Mouse (Mus musculus) MEL (cell line): ENCODE results near the gene Ucp3. TPM values are rescaled to one million over a fixed set of nuclear protein-coding genes. Genes with fewer than 3 reads are reported as not detected.

Experiments used
- DNase-seq: peaks from one replicate; pipeline ENCODE4 v3.0.0; 2011; ENCODE audit warnings: low read depth, low spot score
- H3K27ac ChIP-seq: 2 replicates; pipeline ENCODE4 v1.5.1; 2012; ENCODE audit warnings: low read depth, mild to moderate bottlenecking, control low read depth, low read length, moderate library complexity; ENCODE audit not compliant: control insufficient read depth
- H3K27me3 ChIP-seq, 2 experiments: fragments of 150-350 bp in 1 of 2; sonication (generic) in 1 of 2; 2 replicates each; pipeline ENCODE4 v1.6.1; 2012; ENCODE audit warnings: low read length in 2 of 2, mild to moderate bottlenecking in 2 of 2, improper control_type of control experiment in 1 of 2, moderate library complexity in 1 of 2; ENCODE audit not compliant: insufficient read depth in 2 of 2, control insufficient read depth in 1 of 2
- H3K36me3 ChIP-seq, 2 experiments: 2 replicates each; pipeline ENCODE4 v1.6.1; 2012 to 2014; ENCODE audit warnings: low read length in 2 of 2, improper control_type of control experiment in 1 of 2, inconsistent platforms in 1 of 2, mild to moderate bottlenecking in 1 of 2; ENCODE audit not compliant: insufficient read depth in 2 of 2, control insufficient read depth in 1 of 2
- H3K4me1 ChIP-seq, 2 experiments: fragments of 150-350 bp in 1 of 2; sonication (generic) in 1 of 2; 2 replicates each; pipeline ENCODE4 v1.6.1; 2012; ENCODE audit warnings: low read length in 2 of 2, improper control_type of control experiment in 1 of 2, mild to moderate bottlenecking in 1 of 2; ENCODE audit not compliant: insufficient read depth in 2 of 2, control insufficient read depth in 1 of 2
- H3K4me3 ChIP-seq, 2 experiments: fragments of 150-350 bp in 1 of 2; sonication (generic) in 1 of 2; 2 replicates each; pipeline ENCODE4 v1.5.1; 2012; ENCODE audit warnings: low read depth in 2 of 2, low read length in 2 of 2, mild to moderate bottlenecking in 2 of 2, moderate library complexity in 2 of 2, control low read depth in 1 of 2, improper control_type of control experiment in 1 of 2; ENCODE audit not compliant: control insufficient read depth in 1 of 2, insufficient read depth in 1 of 2
- H3K79me2 ChIP-seq: 2 replicates; pipeline ENCODE4 v1.6.1; 2012; ENCODE audit warnings: mild to moderate bottlenecking, low read length, moderate library complexity; ENCODE audit not compliant: control insufficient read depth, poor library complexity, insufficient read depth
- H3K9ac ChIP-seq: 2 replicates; pipeline ENCODE4 v1.6.1; 2012; ENCODE audit warnings: low read depth, mild to moderate bottlenecking, control low read depth, low read length, moderate library complexity; ENCODE audit not compliant: control insufficient read depth, poor library complexity, severe bottlenecking
- H3K9me3 ChIP-seq: fragments of 150-350 bp; sonication (generic); replicated peaks from 2 replicates; pipeline ENCODE4 v1.6.1; 2012; ENCODE audit warnings: mild to moderate bottlenecking, low read length, improper control_type of control experiment, moderate library complexity; ENCODE audit not compliant: insufficient read depth
- CHD2 ChIP-seq: IDR thresholded peaks from 2 replicates; pipeline ENCODE4 v1.6.1; 2011; ENCODE audit warnings: low read length, improper control_type of control experiment
- CTCF ChIP-seq, 3 experiments: IDR thresholded peaks in 2 of 3; conservative IDR thresholded peaks in 1 of 3; 2 replicates each; pipeline ENCODE4 v1.5.1; 2011 to 2012; ENCODE audit warnings: low read length in 3 of 3, low read depth in 2 of 3, mild to moderate bottlenecking in 2 of 3, improper control_type of control experiment in 1 of 3, inconsistent platforms in 1 of 3, mixed read lengths in 1 of 3, moderate library complexity in 1 of 3; ENCODE audit not compliant: control insufficient read depth in 1 of 3, insufficient read depth in 1 of 3, poor library complexity in 1 of 3, severe bottlenecking in 1 of 3
- ELF1 ChIP-seq: IDR thresholded peaks from 2 replicates; pipeline ENCODE4 v1.6.1; 2014; ENCODE audit warnings: low read depth, mild to moderate bottlenecking, inconsistent platforms, low read length, improper control_type of control experiment, moderate library complexity
- EP300 ChIP-seq, 2 experiments: IDR thresholded peaks; 2 replicates each; pipeline ENCODE4 v1.6.1; 2011; ENCODE audit warnings: improper control_type of control experiment in 2 of 2, low read length in 2 of 2, low read depth in 1 of 2, mild to moderate bottlenecking in 1 of 2
- ETS1 ChIP-seq: IDR thresholded peaks from 2 replicates; pipeline ENCODE4 v1.6.1; 2012; ENCODE audit warnings: low read depth, mild to moderate bottlenecking, inconsistent platforms, low read length, improper control_type of control experiment, moderate library complexity
- MEF2A ChIP-seq: IDR thresholded peaks from 2 replicates; pipeline ENCODE4 v1.6.1; 2014; ENCODE audit warnings: low read depth, mild to moderate bottlenecking, inconsistent platforms, low read length, improper control_type of control experiment; ENCODE audit not compliant: poor library complexity, insufficient replicate concordance, severe bottlenecking; ENCODE audit errors: extremely low read depth
- MXI1 ChIP-seq: IDR thresholded peaks from 2 replicates; pipeline ENCODE4 v1.6.1; 2011; ENCODE audit warnings: mild to moderate bottlenecking, low read depth, low read length, improper control_type of control experiment
- MYB ChIP-seq: IDR thresholded peaks from 2 replicates; pipeline ENCODE4 v1.6.1; 2011; ENCODE audit warnings: mild to moderate bottlenecking, low read depth, low read length, improper control_type of control experiment
- NELFE ChIP-seq: IDR thresholded peaks from 2 replicates; pipeline ENCODE4 v1.6.1; 2011; ENCODE audit warnings: low read depth, low read length, improper control_type of control experiment
- NRF1 ChIP-seq: IDR thresholded peaks from 2 replicates; pipeline ENCODE4 v1.6.1; 2014; ENCODE audit warnings: low read depth, mild to moderate bottlenecking, inconsistent platforms, low read length, improper control_type of control experiment, moderate library complexity; ENCODE audit not compliant: poor library complexity, insufficient read depth, severe bottlenecking
- POLR2AphosphoS2 ChIP-seq: IDR thresholded peaks from 2 replicates; pipeline ENCODE4 v1.6.1; 2011; ENCODE audit warnings: low read length, improper control_type of control experiment
- SIN3A ChIP-seq: IDR thresholded peaks from 2 replicates; pipeline ENCODE4 v1.6.1; 2012; ENCODE audit warnings: low read length, improper control_type of control experiment, inconsistent platforms
- TAL1 ChIP-seq: IDR thresholded peaks from 2 replicates; pipeline ENCODE4 v1.6.1; 2012; ENCODE audit warnings: mild to moderate bottlenecking, inconsistent platforms, low read length, moderate library complexity, mixed read lengths
- USF1 ChIP-seq: IDR thresholded peaks from 2 replicates; pipeline ENCODE4 v1.6.1; 2014; ENCODE audit warnings: low read depth, mild to moderate bottlenecking, inconsistent platforms, low read length, improper control_type of control experiment, moderate library complexity
- ZMIZ1 ChIP-seq: IDR thresholded peaks from 2 replicates; pipeline ENCODE4 v1.6.1; 2012; ENCODE audit warnings: low read depth, mild to moderate bottlenecking, inconsistent platforms, low read length, improper control_type of control experiment, moderate library complexity
- ZNF384 ChIP-seq: IDR thresholded peaks from 2 replicates; pipeline ENCODE4 v1.6.1; 2012; ENCODE audit warnings: low read depth, mild to moderate bottlenecking, inconsistent platforms, low read length, improper control_type of control experiment
- polyA plus RNA-seq, 2 experiments: library from polyadenylated mRNA; stranded (reverse) in 1 of 2; unstranded in 1 of 2; fragments of >175 nt in 1 of 2; fragments of >200 nt in 1 of 2; gene quantifications; 2 replicates each; pipeline versions ENCODE4 v1.2.1 to v1.2.4; 2012; ENCODE audit warnings: low replicate concordance in 2 of 2, low read depth in 1 of 2; ENCODE audit not compliant: insufficient read length in 2 of 2, insufficient read depth in 1 of 2, missing spikeins in 1 of 2
- total RNA-seq: library from RNA; depleted of rRNA; stranded (reverse); fragments of 300-350 nt; gene quantifications from 2 replicates; pipeline ENCODE4 v1.2.3, GENCODE M21; 2012

Gene Ucp3
- total and polyA plus RNA-seq, 3 experiments: not detected

DNA sequence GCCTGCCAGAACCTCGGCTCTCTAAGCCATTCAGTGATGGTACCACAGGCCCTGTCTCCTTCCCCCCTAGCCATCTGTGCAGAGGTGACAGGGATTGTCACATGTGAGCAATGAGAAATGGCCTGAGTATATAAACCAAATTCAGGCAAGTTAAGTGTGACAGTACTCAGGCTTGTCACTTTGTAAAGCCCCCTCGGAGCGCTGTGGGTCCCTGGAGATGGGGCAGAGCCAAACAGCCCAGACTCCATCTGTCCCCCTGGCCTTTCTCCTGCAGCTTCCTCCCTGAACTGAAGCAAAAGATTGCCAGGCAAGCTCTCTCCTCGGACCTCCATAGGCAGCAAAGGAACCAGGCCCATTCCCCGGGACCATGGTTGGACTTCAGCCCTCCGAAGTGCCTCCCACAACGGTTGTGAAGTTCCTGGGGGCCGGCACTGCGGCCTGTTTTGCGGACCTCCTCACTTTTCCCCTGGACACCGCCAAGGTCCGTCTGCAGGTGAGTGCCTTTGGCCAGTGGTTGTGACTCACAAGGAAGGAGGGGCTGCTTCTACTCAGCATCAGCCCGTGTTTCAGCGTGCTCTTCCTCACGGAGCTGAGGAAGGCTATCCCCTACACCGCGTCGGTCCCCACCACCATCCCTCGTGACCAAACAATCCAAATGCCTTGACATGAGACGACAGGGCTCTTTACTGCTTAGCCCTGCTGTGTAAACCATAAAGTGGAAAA, 6.5 kb downstream of the Ucp3 start:
- TF ChIP-seq TAL1 (no peak), NELFE (no peak), USF1 (no peak), POLR2AphosphoS2 (no peak), CTCF (IDR thresholded peaks at IDR 0.05 in 2 of 3, conservative IDR thresholded peaks at IDR 0.05 in 1 of 3; ENCODE audit: control insufficient read depth in 1 of 3, insufficient read depth in 1 of 3, low read depth in 2 of 3, low read length in 3 of 3, poor library complexity in 1 of 3, severe bottlenecking in 1 of 3) (no peak), ZNF384 (no peak), ELF1 (no peak), NRF1 (no peak), MXI1 (no peak), MYB (no peak), ETS1 (no peak), CHD2 (no peak)
- TF ChIP-seq, all 39 proteins: peak for 0
- Histone ChIP-seq H3K36me3 (no peaks in the 10 kb centered on the region), H3K9me3 (no peaks in the 10 kb centered on the region), H3K27me3 (no peaks in the 10 kb centered on the region; a peak in 1 of 4 replicates), H3K27ac (no peak overlapping the region), H3K4me3 (no peak overlapping the region), H3K79me2 (no peaks in the 10 kb centered on the region), H3K9ac (no peak overlapping the region), H3K4me1 (no peaks in the 10 kb centered on the region)
- no peak for DNase-seq

GRCm38 (mm10) chr7:100479823-100480164, 7.0 kb downstream of the Ucp3 start:
- H3K4me1 ChIP-seq: no peaks in the 10 kb centered on the region
- TF ChIP-seq EP300 (IDR thresholded peaks at IDR 0.05; ENCODE audit: low read depth in 1 of 2, low read length in 2 of 2) (no peak), POLR2AphosphoS2 (no peak), ZMIZ1 (no peak), MEF2A (no peak), SIN3A (no peak), ZNF384 (no peak), MYB (no peak)
- no peak overlapping the region for H3K9ac ChIP-seq
- H3K79me2 ChIP-seq: no peaks in the 10 kb centered on the region
- H3K4me3 ChIP-seq: no peak overlapping the region
- H3K27me3 ChIP-seq: no peaks in the 10 kb centered on the region; a peak in 1 of 4 replicates
- no peak for DNase-seq
- H3K27ac ChIP-seq: no peak overlapping the region
- no peaks in the 10 kb centered on the region for H3K9me3 ChIP-seq
- H3K36me3 ChIP-seq: no peaks in the 10 kb centered on the region
